Mouse (Mus musculus): ENCODE measurements at regions not wholly inside any gene's neighbourhood (a gene's known extent, or its start where the extent isn't known, plus 50 kb on each side); places are given as distances from the start of the nearest gene placed in this dataset.

GRCm38 (mm10) chr1:137074787-137075186, 114.5 kb upstream of the Nr5a2 start:
- Histone ChIP-seq H3K4me3 (no peak overlapping the region), H3K27ac (replicated peaks) (peak overlapping the region; percentile 65), H3K36me3 (no peaks in the 10 kb centered on the region), H3K4me2 (replicated peaks) (peak overlapping the region; percentile 12; the same call in 1 of the 2 replicates), H3K4me1 (no peaks in the 10 kb centered on the region; the same call in 1 of the 2 replicates), H3K27me3 (no peaks in the 10 kb centered on the region), H3K9ac (replicated peaks) (no peak overlapping the region), H3K9me3 (no peaks in the 10 kb centered on the region)
- WGBS = 47% methylated on average over 9 of the region's 9 CpGs
- ATAC-seq (replicated peaks) = peak; percentile 92

GRCm38 (mm10) chr1:137073857-137074572, 113.8 kb upstream of the Nr5a2 start:
- Histone ChIP-seq H3K4me3 (no peak overlapping the region), H3K9ac (replicated peaks) (no peak overlapping the region), H3K4me2 (replicated peaks) (no peak overlapping the region), H3K27me3 (no peaks in the 10 kb centered on the region), H3K9me3 (no peaks in the 10 kb centered on the region), H3K27ac (replicated peaks) (peak overlapping the region; percentile 52; the same call in 1 of the 2 replicates), H3K36me3 (no peaks in the 10 kb centered on the region), H3K4me1 (no peaks in the 10 kb centered on the region; the same call in 1 of the 2 replicates)
- WGBS = 74% methylated on average over 8 of the region's 8 CpGs
- no peak for ATAC-seq (replicated peaks)

- no peak overlapping the region for H3K4me3 ChIP-seq
- no peak overlapping the region for H3K27ac ChIP-seq (replicated peaks)
- no peak for ATAC-seq (replicated peaks)
- H3K27me3 ChIP-seq = no peaks in the 10 kb centered on the region
- H3K4me2 ChIP-seq (replicated peaks) = no peak overlapping the region
- 91% methylated on average over 4 of the region's 4 CpGs for WGBS
- H3K4me1 ChIP-seq = no peaks in the 10 kb centered on the region
- no peak overlapping the region for H3K9ac ChIP-seq (replicated peaks)
- H3K36me3 ChIP-seq = no peaks in the 10 kb centered on the region
- no peaks in the 10 kb centered on the region for H3K9me3 ChIP-seq
These were observed 100.7 kb upstream of the Nr5a2 start for GRCm38 (mm10) chr1:137060914-137061313.

- H3K27ac ChIP-seq (replicated peaks) = no peak overlapping the region
- H3K4me2 ChIP-seq (replicated peaks) = no peak overlapping the region
- no peaks in the 10 kb centered on the region for H3K4me1 ChIP-seq
- no peaks in the 10 kb centered on the region for H3K36me3 ChIP-seq
- H3K4me3 ChIP-seq = no peak overlapping the region
- no peak for ATAC-seq (replicated peaks)
- H3K9me3 ChIP-seq = no peaks in the 10 kb centered on the region
- no peak overlapping the region for H3K9ac ChIP-seq (replicated peaks)
- H3K27me3 ChIP-seq = no peaks in the 10 kb centered on the region
These were observed 92.9 kb upstream of the Nr5a2 start for GRCm38 (mm10) chr1:137053134-137053533.

GRCm38 (mm10) chr1:137051515-137051914, 91.3 kb upstream of the Nr5a2 start:
- no peak overlapping the region for H3K4me2 ChIP-seq (replicated peaks)

GRCm38 (mm10) chr1:137044076-137044475, 83.8 kb upstream of the Nr5a2 start:
- no peak for ATAC-seq (replicated peaks)
- no peak overlapping the region for H3K27ac ChIP-seq (replicated peaks)
- H3K9me3 ChIP-seq = no peaks in the 10 kb centered on the region
- 87% methylated on average over 6 of the region's 6 CpGs for WGBS
- no peak overlapping the region for H3K9ac ChIP-seq (replicated peaks)
- H3K4me2 ChIP-seq (replicated peaks) = no peak overlapping the region
- no peaks in the 10 kb centered on the region for H3K27me3 ChIP-seq
- H3K4me1 ChIP-seq = no peaks in the 10 kb centered on the region
- no peaks in the 10 kb centered on the region for H3K36me3 ChIP-seq
- H3K4me3 ChIP-seq = no peak overlapping the region

More at GRCm38 (mm10) chr1:137051515-137051914, 91.3 kb upstream of the Nr5a2 start:
- Histone ChIP-seq H3K27ac (replicated peaks) (no peak overlapping the region), H3K4me3 (no peak overlapping the region), H3K9me3 (no peaks in the 10 kb centered on the region), H3K4me1 (no peaks in the 10 kb centered on the region), H3K36me3 (no peaks in the 10 kb centered on the region), H3K9ac (replicated peaks) (no peak overlapping the region), H3K27me3 (no peaks in the 10 kb centered on the region)
- 83% methylated on average over 13 of the region's 13 CpGs for WGBS
- ATAC-seq (replicated peaks) = no peak

- WGBS = 71% methylated on average over 17 of the region's 17 CpGs
- no peak for ATAC-seq (replicated peaks)
- Histone ChIP-seq H3K4me3 (no peak overlapping the region), H3K9ac (replicated peaks) (no peak overlapping the region), H3K4me1 (no peaks in the 10 kb centered on the region), H3K36me3 (no peaks in the 10 kb centered on the region), H3K27me3 (no peaks in the 10 kb centered on the region), H3K27ac (replicated peaks) (no peak overlapping the region), H3K9me3 (no peaks in the 10 kb centered on the region), H3K4me2 (replicated peaks) (no peak overlapping the region)
These were observed 82.3 kb upstream of the Nr5a2 start for GRCm38 (mm10) chr1:137042414-137043010.

- 67% methylated on average over 8 of the region's 8 CpGs for WGBS
These were observed 80.7 kb upstream of the Nr5a2 start for GRCm38 (mm10) chr1:137040898-137041297.

GRCm38 (mm10) chr1:137034586-137034985, 74.3 kb upstream of the Nr5a2 start:
- Histone ChIP-seq H3K4me3 (no peak overlapping the region), H3K9ac (replicated peaks) (no peak overlapping the region), H3K27me3 (no peaks in the 10 kb centered on the region), H3K4me2 (replicated peaks) (no peak overlapping the region), H3K27ac (replicated peaks) (no peak overlapping the region), H3K36me3 (no peaks in the 10 kb centered on the region), H3K4me1 (no peaks in the 10 kb centered on the region), H3K9me3 (no peaks in the 10 kb centered on the region)
- no peak for ATAC-seq (replicated peaks)
- WGBS = 90% methylated on average over 6 of the region's 6 CpGs

More at GRCm38 (mm10) chr1:137040898-137041297, 80.7 kb upstream of the Nr5a2 start:
- Histone ChIP-seq H3K9ac (replicated peaks) (no peak overlapping the region), H3K9me3 (no peaks in the 10 kb centered on the region), H3K36me3 (no peaks in the 10 kb centered on the region), H3K27ac (replicated peaks) (no peak overlapping the region), H3K4me3 (no peak overlapping the region), H3K4me1 (no peaks in the 10 kb centered on the region), H3K27me3 (no peaks in the 10 kb centered on the region), H3K4me2 (replicated peaks) (no peak overlapping the region)
- ATAC-seq (replicated peaks) = no peak

GRCm38 (mm10) chr1:137033679-137034078, 73.4 kb upstream of the Nr5a2 start:
- no peaks in the 10 kb centered on the region for H3K4me1 ChIP-seq
- H3K4me3 ChIP-seq = no peak overlapping the region
- no peaks in the 10 kb centered on the region for H3K27me3 ChIP-seq
- H3K27ac ChIP-seq (replicated peaks) = no peak overlapping the region
- H3K9me3 ChIP-seq = no peaks in the 10 kb centered on the region
- H3K36me3 ChIP-seq = no peaks in the 10 kb centered on the region
- WGBS = 82% methylated on average over 5 of the region's 5 CpGs
- no peak overlapping the region for H3K9ac ChIP-seq (replicated peaks)
- no peak overlapping the region for H3K4me2 ChIP-seq (replicated peaks)
- no peak for ATAC-seq (replicated peaks)

GRCm38 (mm10) chr1:137023706-137024105, 63.5 kb upstream of the Nr5a2 start:
- Histone ChIP-seq H3K4me1 (no peaks in the 10 kb centered on the region), H3K36me3 (no peaks in the 10 kb centered on the region), H3K9ac (replicated peaks) (no peak overlapping the region), H3K9me3 (no peaks in the 10 kb centered on the region), H3K27ac (replicated peaks) (no peak overlapping the region), H3K4me2 (replicated peaks) (no peak overlapping the region), H3K4me3 (no peak overlapping the region), H3K27me3 (no peaks in the 10 kb centered on the region)
- no peak for ATAC-seq (replicated peaks)
- 90% methylated on average over 6 of the region's 6 CpGs for WGBS

GRCm38 (mm10) chr1:137020528-137020927, 60.3 kb upstream of the Nr5a2 start:
- Histone ChIP-seq H3K4me1 (no peaks in the 10 kb centered on the region), H3K9me3 (no peaks in the 10 kb centered on the region), H3K9ac (replicated peaks) (no peak overlapping the region), H3K4me3 (no peak overlapping the region), H3K4me2 (replicated peaks) (no peak overlapping the region), H3K27me3 (no peaks in the 10 kb centered on the region), H3K27ac (replicated peaks) (no peak overlapping the region), H3K36me3 (no peaks in the 10 kb centered on the region)
- no peak for ATAC-seq (replicated peaks)
- WGBS = 83% methylated on average over 1 of the region's 1 CpGs

GRCm38 (mm10) chr1:137017642-137018041, 57.4 kb upstream of the Nr5a2 start:
- no peaks in the 10 kb centered on the region for H3K9me3 ChIP-seq
- 92% methylated on average over 5 of the region's 5 CpGs for WGBS
- H3K4me1 ChIP-seq = no peaks in the 10 kb centered on the region
- no peaks in the 10 kb centered on the region for H3K36me3 ChIP-seq
- no peak overlapping the region for H3K4me3 ChIP-seq
- no peak for ATAC-seq (replicated peaks)
- no peak overlapping the region for H3K9ac ChIP-seq (replicated peaks)
- H3K27ac ChIP-seq (replicated peaks) = no peak overlapping the region
- no peak overlapping the region for H3K4me2 ChIP-seq (replicated peaks)
- no peaks in the 10 kb centered on the region for H3K27me3 ChIP-seq
